Mouse (Mus musculus) Muller cell, postnatal 12 days (primary cell): ENCODE results near the gene Olfr653.

Experiments used
- DNase-seq: peaks from one replicate; pipeline ENCODE4 v3.0.0-alpha.2; 2015; ENCODE audit errors: inconsistent ontology term

The Olfr653 gene

GRCm38 (mm10) chr7:104577014-104577413 lies at the start of gene Olfr653:
TSS of gene Olfr653 (plus strand) at chr7:104577314.
- DNase-seq, result no peak

GRCm38 (mm10) chr7:104549833-104550232 lies 27.3 kb upstream of the Olfr653 start, which contains the start of gene Olfr651:
TSS of gene Olfr651 (plus strand) at chr7:104550133.
- no peak for DNase-seq

- DNase-seq, result no peak
Observed at GRCm38 (mm10) chr7:104552700-104553099, 24.4 kb upstream of the Olfr653 start.

GRCm38 (mm10) chr7:104560601-104561000 lies 16.5 kb upstream of the Olfr653 start, which contains the start of gene Olfr652:
TSS of gene Olfr652 (plus strand) at chr7:104560901.
- no peak for DNase-seq

GRCm38 (mm10) chr7:104580846-104581245 lies 3.7 kb downstream of the Olfr653 start:
- no peak for DNase-seq

GRCm38 (mm10) chr7:104581429-104581828 lies 4.3 kb downstream of the Olfr653 start:
- DNase-seq, result no peak

- DNase-seq, result no peak
Observed at GRCm38 (mm10) chr7:104586725-104587124, 9.6 kb downstream of the Olfr653 start, which contains the start of gene Olfr654. TSS of gene Olfr654 (plus strand) at chr7:104587025.

- DNase-seq, result peak; percentile 2
Observed at GRCm38 (mm10) chr7:104588274-104588673, 11.2 kb downstream of the Olfr653 start.

GRCm38 (mm10) chr7:104601679-104602078 lies 24.6 kb downstream of the Olfr653 start, which contains the start of gene Olfr655:
TSS of gene Olfr655 (minus strand) at chr7:104601779.
- no peak for DNase-seq

- DNase-seq, result no peak
Observed at GRCm38 (mm10) chr7:104603173-104603572, 26.1 kb downstream of the Olfr653 start.

GRCm38 (mm10) chr7:104604727-104605126 lies 27.6 kb downstream of the Olfr653 start:
- no peak for DNase-seq

GRCm38 (mm10) chr7:104613655-104614054 lies 36.5 kb downstream of the Olfr653 start, which contains the start of gene Olfr656:
TSS of gene Olfr656 (plus strand) at chr7:104613955.
- DNase-seq, result no peak

- no peak for DNase-seq
Observed at GRCm38 (mm10) chr7:104624494-104624893, 47.4 kb downstream of the Olfr653 start, which contains the start of gene Olfr657. TSS of gene Olfr657 (plus strand) at chr7:104624794.
